Mouse (Mus musculus): ENCODE measurements around the gene Lsm14b. TPM values are rescaled to one million over a fixed set of nuclear protein-coding genes. Genes with fewer than 3 reads are reported as not detected.

Gene Lsm14b
- polyA plus RNA-seq, 1 experiment from 2014 or later: 14.2 TPM

- H3K27ac ChIP-seq: no peak overlapping the region
- no peaks in the 10 kb centered on the region for H3K4me1 ChIP-seq (replicated peaks)
- no peak overlapping the region for H3K4me2 ChIP-seq
- no peak overlapping the region for H3K9ac ChIP-seq (replicated peaks)
- H3K9me3 ChIP-seq: no peaks in the 10 kb centered on the region
- H3K36me3 ChIP-seq: no peaks in the 10 kb centered on the region
- WGBS: 81% methylated on average over 10 of the region's 10 CpGs
- no peak overlapping the region for H3K4me3 ChIP-seq (replicated peaks)
- ATAC-seq (ENCODE audit: insufficient number of reproducible peaks, insufficient read depth, low FRiP score, low TSS enrichment, low read depth): no peak
- H3K27me3 ChIP-seq: no peaks in the 10 kb centered on the region
These were observed 38.3 kb upstream of the Lsm14b start for GRCm38 (mm10) chr2:179986437-179987022.

- H3K4me3 ChIP-seq (replicated peaks): no peak overlapping the region
- no peaks in the 10 kb centered on the region for H3K27me3 ChIP-seq
- no peaks in the 10 kb centered on the region for H3K9me3 ChIP-seq
- no peaks in the 10 kb centered on the region for H3K36me3 ChIP-seq
- H3K9ac ChIP-seq (replicated peaks): no peak overlapping the region
- WGBS: 72% methylated on average over 1 of the region's 1 CpGs
- ATAC-seq (ENCODE audit: insufficient number of reproducible peaks, insufficient read depth, low FRiP score, low TSS enrichment, low read depth): no peak
- H3K4me1 ChIP-seq (replicated peaks): no peaks in the 10 kb centered on the region
- no peak overlapping the region for H3K27ac ChIP-seq
- H3K4me2 ChIP-seq: no peak overlapping the region
These were observed 35.7 kb upstream of the Lsm14b start for GRCm38 (mm10) chr2:179989098-179989497.

GRCm38 (mm10) chr2:179993071-179993470 lies 31.7 kb upstream of the Lsm14b start:
- Histone ChIP-seq H3K27ac (no peak overlapping the region), H3K9ac (replicated peaks) (no peak overlapping the region), H3K36me3 (no peaks in the 10 kb centered on the region), H3K4me1 (replicated peaks) (no peaks in the 10 kb centered on the region), H3K9me3 (no peaks in the 10 kb centered on the region), H3K4me3 (replicated peaks) (no peak overlapping the region), H3K27me3 (no peaks in the 10 kb centered on the region), H3K4me2 (no peak overlapping the region)
- 84% methylated on average over 5 of the region's 5 CpGs for WGBS
- ATAC-seq (ENCODE audit: insufficient number of reproducible peaks, insufficient read depth, low FRiP score, low TSS enrichment, low read depth): no peak

- no peak for ATAC-seq (ENCODE audit: insufficient number of reproducible peaks, insufficient read depth, low FRiP score, low TSS enrichment, low read depth)
- WGBS: 78% methylated on average over 4 of the region's 4 CpGs
- Histone ChIP-seq H3K4me3 (replicated peaks) (no peak overlapping the region), H3K36me3 (no peaks in the 10 kb centered on the region), H3K4me2 (no peak overlapping the region), H3K4me1 (replicated peaks) (no peaks in the 10 kb centered on the region), H3K9ac (replicated peaks) (no peak overlapping the region), H3K9me3 (no peaks in the 10 kb centered on the region), H3K27me3 (no peaks in the 10 kb centered on the region), H3K27ac (no peak overlapping the region)
These were observed 26.4 kb upstream of the Lsm14b start for GRCm38 (mm10) chr2:179998431-179998830.

- Histone ChIP-seq H3K27ac (no peak overlapping the region), H3K4me1 (replicated peaks) (no peaks in the 10 kb centered on the region), H3K27me3 (peaks cover 12% of the 10 kb centered on the region), H3K9ac (replicated peaks) (no peak overlapping the region), H3K36me3 (no peaks in the 10 kb centered on the region), H3K9me3 (no peaks in the 10 kb centered on the region), H3K4me2 (no peak overlapping the region), H3K4me3 (replicated peaks) (no peak overlapping the region)
- no peak for ATAC-seq (ENCODE audit: insufficient number of reproducible peaks, insufficient read depth, low FRiP score, low TSS enrichment, low read depth)
- 87% methylated on average over 9 of the region's 9 CpGs for WGBS
These were observed 23.2 kb upstream of the Lsm14b start for GRCm38 (mm10) chr2:180001635-180002034.

GRCm38 (mm10) chr2:180005656-180006351 lies 19.0 kb upstream of the Lsm14b start:
- no peak for ATAC-seq (ENCODE audit: insufficient number of reproducible peaks, insufficient read depth, low FRiP score, low TSS enrichment, low read depth)

GRCm38 (mm10) chr2:180006352-180007017 lies 18.3 kb upstream of the Lsm14b start:
- no peaks in the 10 kb centered on the region for H3K36me3 ChIP-seq
- 0 out of 2 replicates have a peak, but pooled peaks cover 4% of the 10 kb centered on the region for H3K9me3 ChIP-seq
- H3K4me2 ChIP-seq: no peak overlapping the region
- H3K4me3 ChIP-seq (replicated peaks): no peak overlapping the region
- no peaks in the 10 kb centered on the region for H3K4me1 ChIP-seq (replicated peaks)
- 53% methylated on average over 9 of the region's 9 CpGs for WGBS
- peaks cover 14% of the 10 kb centered on the region for H3K27me3 ChIP-seq
- no peak overlapping the region for H3K27ac ChIP-seq
- no peak overlapping the region for H3K9ac ChIP-seq (replicated peaks)
- no peak for ATAC-seq (ENCODE audit: insufficient number of reproducible peaks, insufficient read depth, low FRiP score, low TSS enrichment, low read depth)

More at GRCm38 (mm10) chr2:180005656-180006351, 19.0 kb upstream of the Lsm14b start:
- Histone ChIP-seq H3K9ac (replicated peaks) (no peak overlapping the region), H3K4me2 (no peak overlapping the region), H3K27me3 (peaks cover 14% of the 10 kb centered on the region), H3K36me3 (no peaks in the 10 kb centered on the region), H3K9me3 (0 out of 2 replicates have a peak, but pooled peaks cover 4% of the 10 kb centered on the region), H3K4me1 (replicated peaks) (no peaks in the 10 kb centered on the region), H3K4me3 (replicated peaks) (no peak overlapping the region), H3K27ac (no peak overlapping the region)
- 68% methylated on average over 5 of the region's 5 CpGs for WGBS

- H3K36me3 ChIP-seq: no peaks in the 10 kb centered on the region
- H3K4me1 ChIP-seq (replicated peaks): peaks cover 8% of the 10 kb centered on the region; the same call in 1 of the 2 replicates
- no peak overlapping the region for H3K4me2 ChIP-seq
- ATAC-seq (ENCODE audit: insufficient number of reproducible peaks, insufficient read depth, low FRiP score, low TSS enrichment, low read depth): no peak
- 93% methylated on average over 7 of the region's 7 CpGs for WGBS
- H3K27ac ChIP-seq: no peak overlapping the region
- 0 out of 2 replicates have a peak, but pooled peaks cover 4% of the 10 kb centered on the region for H3K9me3 ChIP-seq
- no peak overlapping the region for H3K9ac ChIP-seq (replicated peaks)
- H3K27me3 ChIP-seq: peaks cover 11% of the 10 kb centered on the region
- no peak overlapping the region for H3K4me3 ChIP-seq (replicated peaks)
These were observed 14.1 kb upstream of the Lsm14b start for GRCm38 (mm10) chr2:180010686-180011085.

GRCm38 (mm10) chr2:180011370-180011769 lies 13.4 kb upstream of the Lsm14b start:
- H3K4me1 ChIP-seq (replicated peaks): peaks cover 11% of the 10 kb centered on the region; the same call in 1 of the 2 replicates
- no peak overlapping the region for H3K4me2 ChIP-seq
- H3K9ac ChIP-seq (replicated peaks): no peak overlapping the region
- no peak for ATAC-seq (ENCODE audit: insufficient number of reproducible peaks, insufficient read depth, low FRiP score, low TSS enrichment, low read depth)
- 0 out of 2 replicates have a peak, but pooled peaks cover 4% of the 10 kb centered on the region for H3K9me3 ChIP-seq
- no peak overlapping the region for H3K4me3 ChIP-seq (replicated peaks)
- WGBS: 83% methylated on average over 6 of the region's 6 CpGs
- no peaks in the 10 kb centered on the region for H3K36me3 ChIP-seq
- H3K27me3 ChIP-seq: peaks cover 4% of the 10 kb centered on the region
- no peak overlapping the region for H3K27ac ChIP-seq

- Histone ChIP-seq H3K4me2 (no peak overlapping the region), H3K36me3 (no peaks in the 10 kb centered on the region), H3K4me1 (replicated peaks) (peaks cover 31% of the 10 kb centered on the region), H3K9ac (replicated peaks) (no peak overlapping the region), H3K9me3 (0 out of 2 replicates have a peak, but pooled peaks cover 4% of the 10 kb centered on the region), H3K4me3 (replicated peaks) (no peak overlapping the region), H3K27ac (no peak overlapping the region), H3K27me3 (peaks cover 3% of the 10 kb centered on the region; the same call in 1 of the 2 replicates)
- WGBS: 92% methylated on average over 7 of the region's 7 CpGs
- no peak for ATAC-seq (ENCODE audit: insufficient number of reproducible peaks, insufficient read depth, low FRiP score, low TSS enrichment, low read depth)
These were observed 11.1 kb upstream of the Lsm14b start for GRCm38 (mm10) chr2:180013686-180014085.

GRCm38 (mm10) chr2:180017632-180018031 lies 7.2 kb upstream of the Lsm14b start:
- H3K27ac ChIP-seq: 0 out of 2 replicates have a peak overlapping the region, but pooled peaks have one; percentile 32
- H3K36me3 ChIP-seq: no peaks in the 10 kb centered on the region
- no peak overlapping the region for H3K4me3 ChIP-seq (replicated peaks)
- ATAC-seq (ENCODE audit: insufficient number of reproducible peaks, insufficient read depth, low FRiP score, low TSS enrichment, low read depth): no peak
- H3K27me3 ChIP-seq: peaks cover 32% of the 10 kb centered on the region
- 70% methylated on average over 4 of the region's 4 CpGs for WGBS
- no peak overlapping the region for H3K9ac ChIP-seq (replicated peaks)
- peaks cover 38% of the 10 kb centered on the region for H3K4me1 ChIP-seq (replicated peaks)
- H3K9me3 ChIP-seq: no peaks in the 10 kb centered on the region
- H3K4me2 ChIP-seq: no peak overlapping the region

Data from limb, embryonic 12.5 days (tissue).